25 mouse cellular contexts compared by ENCODE assay signal in the genomic region with DNA sequence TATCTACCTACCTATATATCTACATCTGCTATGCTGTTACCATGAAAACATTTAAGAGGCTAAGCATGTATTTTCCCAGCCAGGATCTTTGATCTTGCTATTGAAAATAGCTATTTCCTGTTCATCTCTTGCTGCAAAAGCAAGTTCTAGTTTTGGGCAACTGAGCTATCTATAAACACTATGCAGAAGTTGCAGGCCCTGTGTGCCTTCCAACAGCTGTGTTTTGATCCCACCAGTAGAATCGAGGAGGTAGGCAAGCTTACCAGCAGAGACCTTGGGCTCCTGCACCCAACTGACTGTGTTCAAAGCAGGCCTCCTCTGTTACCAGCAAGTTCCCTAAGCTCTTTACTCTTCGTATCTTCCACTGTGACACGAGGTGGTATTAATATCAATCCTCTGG.
"Had no signal": no experiment of that assay in that cellular context is flagged by ENCODE, and none has a peak within 500 bp of the region (broad histone marks: within the 10 kb centered on the region; RNA-seq: fewer than 3 reads in every experiment).

No protein-coding gene starts in this region.

- H3K9me3 ChIP-seq: heart, embryonic 13.5 days; heart, embryonic 15.5 days; hindbrain, embryonic 13.5 days; hindbrain, embryonic 15.5 days; intestine, embryonic 15.5 days; kidney, embryonic 15.5 days; limb, embryonic 13.5 days; limb, embryonic 15.5 days; liver, embryonic 12.5 days had no signal

- H3K36me3 ChIP-seq: heart, embryonic 15.5 days; hindbrain, embryonic 15.5 days; intestine, embryonic 15.5 days; limb, embryonic 13.5 days; limb, embryonic 15.5 days; liver, embryonic 12.5 days had no signal

- H3K27ac ChIP-seq: heart, embryonic 13.5 days; heart, embryonic 15.5 days; hindbrain, embryonic 13.5 days; hindbrain, embryonic 15.5 days; hindbrain, postnatal 0 days; intestine, embryonic 15.5 days; kidney, embryonic 15.5 days; kidney, postnatal 0 days; limb, embryonic 13.5 days; limb, embryonic 15.5 days; liver, embryonic 12.5 days had no signal

- H3K4me2 ChIP-seq: heart, embryonic 11.5 days; heart, embryonic 13.5 days; heart, embryonic 15.5 days; hindbrain, embryonic 13.5 days; hindbrain, embryonic 15.5 days; intestine, embryonic 15.5 days; kidney, embryonic 15.5 days; limb, embryonic 13.5 days; limb, embryonic 15.5 days; liver, embryonic 12.5 days had no signal

- H3K9ac ChIP-seq: heart, embryonic 13.5 days; heart, embryonic 15.5 days; hindbrain, embryonic 13.5 days; hindbrain, embryonic 15.5 days; intestine, embryonic 15.5 days; kidney, embryonic 15.5 days; limb, embryonic 13.5 days; limb, embryonic 15.5 days; liver, embryonic 12.5 days had no signal

- ATAC-seq: hindbrain, postnatal 0 days; intestine, embryonic 15.5 days; liver, embryonic 12.5 days had no signal

- H3K4me3 ChIP-seq: heart, embryonic 13.5 days; heart, embryonic 15.5 days; hindbrain, embryonic 13.5 days; hindbrain, embryonic 15.5 days; intestine, embryonic 15.5 days; kidney, embryonic 15.5 days; limb, embryonic 13.5 days; limb, embryonic 15.5 days; liver, embryonic 12.5 days had no signal

- H3K27me3 ChIP-seq: heart, embryonic 13.5 days; heart, embryonic 15.5 days; hindbrain, embryonic 13.5 days; hindbrain, embryonic 15.5 days; intestine, embryonic 15.5 days; kidney, embryonic 15.5 days; limb, embryonic 13.5 days; limb, embryonic 15.5 days; liver, embryonic 12.5 days had no signal

- H3K4me1 ChIP-seq: heart, embryonic 15.5 days; intestine, embryonic 15.5 days; limb, embryonic 15.5 days; liver, embryonic 12.5 days had no signal

- DNase-seq: gastrocnemius, postnatal 14 days; gastrocnemius, postnatal 36 days; heart, adult 18-20 months; heart, postnatal 14 days; heart, postnatal 36 days; kidney, adult 11 months; kidney, adult 2 months; kidney, adult 9 months; kidney, postnatal 14 days; kidney, postnatal 36 days; layer of hippocampus, adult 9-11 months; layer of hippocampus, postnatal 36 days; left cerebral cortex, postnatal 4 days had no signal
